Mouse (Mus musculus) large intestine, adult 2 months (tissue): ENCODE data around the gene Tcf7l1. TPM values are rescaled to one million over a fixed set of nuclear protein-coding genes. Genes with fewer than 3 reads are reported as not detected.

Source experiments
- polyA plus RNA-seq: library from polyadenylated mRNA; depleted of rRNA; stranded (reverse); fragments of >200 nt; gene quantifications from 2 replicates; pipeline ENCODE4 v1.2.3, GENCODE M21; 2012; rRNA removed

The Tcf7l1 gene
- polyA plus RNA-seq, 1 experiment = 4.9 TPM

Other genes with a start within 250 kb of the Tcf7l1 start
- gene Capg, start 244.9 kb downstream of the Tcf7l1 start, polyA plus RNA-seq = 27.2 and 38.0 TPM in 2 replicates
- 18.3 and 26.8 TPM in 2 replicates for gene Elmod3, start 190.8 kb downstream of the Tcf7l1 start, polyA plus RNA-seq
- gene Retsat, start 190.8 kb downstream of the Tcf7l1 start, polyA plus RNA-seq = 22.9 and 40.1 TPM in 2 replicates
- 33.6 and 40.9 TPM in 2 replicates for gene Tgoln1, start 172.3 kb downstream of the Tcf7l1 start, polyA plus RNA-seq
- gene Kcmf1, start 110.7 kb upstream of the Tcf7l1 start, polyA plus RNA-seq = 65.1 and 99.2 TPM in 2 replicates
- gene Tmsb10, start 169.5 kb upstream of the Tcf7l1 start, polyA plus RNA-seq = 95.6 and 115 TPM in 2 replicates